Mouse (Mus musculus) kidney, postnatal 0 days (tissue): ENCODE measurements around the gene Mroh2a. TPM values are rescaled to one million over a fixed set of nuclear protein-coding genes. Genes with fewer than 3 reads are reported as not detected.

Experiments used
- ATAC-seq: fragments of 200-750 bp; cut with Nextera tagmentation; replicated peaks from 2 replicates; pipeline ENCODE4 v1.8.0; 2017; ENCODE audit warnings: low read depth, moderate number of reproducible peaks, moderate TSS enrichment, moderate library complexity; ENCODE audit not compliant: low FRiP score
- DNase-seq: peaks from one replicate; pipeline ENCODE4 v3.0.0-alpha.2; 2016; ENCODE audit warnings: low spot score
- H3K27ac ChIP-seq: fragments of 300-500 bp; sonication (generic); 2 replicates; pipeline ENCODE4 v1.5.1; 2014; ENCODE audit warnings: mild to moderate bottlenecking
- H3K27me3 ChIP-seq: fragments of 300-500 bp; sonication (generic); 2 replicates; pipeline ENCODE4 v1.6.1; 2014; ENCODE audit warnings: low read length, mixed read lengths; ENCODE audit not compliant: insufficient read depth
- H3K36me3 ChIP-seq: fragments of 300-500 bp; sonication (generic); 2 replicates; pipeline ENCODE4 v1.6.1; 2014; ENCODE audit warnings: low read length, mixed read lengths; ENCODE audit not compliant: insufficient read depth
- H3K4me1 ChIP-seq: fragments of 300-500 bp; sonication (generic); replicated peaks from 2 replicates; pipeline ENCODE4 v1.6.1; 2014; ENCODE audit warnings: antibody characterized with exemption, low read length, mixed read lengths; ENCODE audit not compliant: insufficient read depth
- H3K4me2 ChIP-seq: fragments of 300-500 bp; sonication (generic); 2 replicates; pipeline ENCODE4 v1.6.1; 2014; ENCODE audit warnings: mild to moderate bottlenecking, low read length, moderate library complexity, mixed read lengths
- H3K4me3 ChIP-seq: fragments of 300-500 bp; sonication (generic); replicated peaks from 2 replicates; pipeline ENCODE4 v1.5.1; 2014; ENCODE audit warnings: low read depth, low read length
- H3K9ac ChIP-seq: fragments of 300-500 bp; sonication (generic); 2 replicates; pipeline ENCODE4 v1.6.1; 2014; ENCODE audit warnings: low read depth, low read length
- H3K9me3 ChIP-seq: fragments of 300-500 bp; sonication (generic); replicated peaks from 2 replicates; pipeline ENCODE4 v1.6.1; 2016; ENCODE audit warnings: low read length, inconsistent platforms, mixed read lengths
- CTCF ChIP-seq: IDR thresholded peaks from 2 replicates; pipeline ENCODE4 v1.5.1; 2016; ENCODE audit warnings: antibody characterized with exemption, low read depth, mild to moderate bottlenecking, moderate library complexity
- whole genome bisulfite sequencing: fragments of 180-500 bp; shearing (Covaris S2); extraction: QIAGEN DNeasy Blood & Tissue Kit; methylation state at CpG from one replicate; pipeline ENCODE4 v1.1.7; 2014; 5-methylcytosine and 5-hydroxymethylcytosine counted together
- polyA plus RNA-seq: library from polyadenylated mRNA; unstranded; fragments of >200 nt; fragmentation: Nextera tagmentation; extraction: Ambion mirVana; gene quantifications from 2 replicates; pipeline ENCODE4 v1.2.1, GENCODE M21; 2015

Gene Mroh2a
- polyA plus RNA-seq, 1 experiment from 2014 or later: 0.66 TPM

DNA sequence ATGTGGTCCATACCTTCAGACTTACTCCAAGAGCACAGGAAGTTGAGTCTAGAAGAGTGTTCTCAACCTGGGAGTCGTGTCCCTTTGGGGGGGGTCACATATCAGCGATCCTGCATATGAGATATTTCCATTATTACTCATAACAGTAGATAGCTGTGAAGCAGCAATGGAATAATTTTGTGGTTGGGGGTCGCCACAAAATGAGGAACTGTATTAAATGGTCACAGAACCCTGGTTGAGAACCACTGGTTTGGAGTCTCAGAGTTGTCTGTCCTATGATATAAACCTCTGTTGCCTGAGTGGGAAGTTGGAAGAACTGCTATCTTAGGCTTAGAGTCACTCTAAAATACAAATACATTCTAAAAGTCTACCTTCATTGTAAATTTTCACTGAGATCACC is 83.1 kb downstream of the Mroh2a start:
- TF ChIP-seq CTCF: no peak
- no peak overlapping the region for H3K4me3 ChIP-seq
- no peak overlapping the region for H3K27ac ChIP-seq
- no peak for DNase-seq
- H3K27me3 ChIP-seq: no peaks in the 10 kb centered on the region
- peak; percentile 42; the same call in 1 of the 2 replicates for ATAC-seq
- H3K9me3 ChIP-seq: peaks cover 29% of the 10 kb centered on the region
- H3K4me2 ChIP-seq: no peak overlapping the region
- 53% methylated on average over 3 of the region's 3 CpGs for WGBS
- H3K36me3 ChIP-seq: no peaks in the 10 kb centered on the region
- H3K9ac ChIP-seq: no peak overlapping the region
- no peaks in the 10 kb centered on the region for H3K4me1 ChIP-seq

DNA sequence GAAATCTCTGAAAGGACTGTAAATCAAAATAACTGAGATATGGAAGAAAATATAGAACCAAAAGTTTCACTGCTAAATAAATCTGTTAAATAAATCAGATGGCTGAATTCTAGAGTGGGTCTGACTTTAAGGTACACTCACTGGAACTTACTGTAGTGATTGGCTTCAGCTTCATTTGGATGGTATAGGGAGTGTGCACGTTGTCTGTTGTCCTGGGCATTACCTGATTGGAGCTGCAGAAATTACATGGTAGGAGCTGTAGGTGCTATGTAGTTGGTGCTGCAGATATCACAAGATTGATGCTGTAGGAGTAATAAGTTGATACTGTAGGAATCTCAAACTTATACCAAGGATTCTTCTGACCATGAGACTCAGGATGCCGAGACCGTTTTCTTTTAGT is 83.6 kb downstream of the Mroh2a start:
- no peak for TF ChIP-seq CTCF
- WGBS: 65% methylated on average over 3 of the region's 3 CpGs
- Histone ChIP-seq H3K4me2 (no peak overlapping the region), H3K36me3 (no peaks in the 10 kb centered on the region), H3K4me3 (no peak overlapping the region), H3K27me3 (no peaks in the 10 kb centered on the region), H3K27ac (no peak overlapping the region), H3K9me3 (peaks cover 24% of the 10 kb centered on the region), H3K4me1 (no peaks in the 10 kb centered on the region), H3K9ac (no peak overlapping the region)
- ATAC-seq (0 out of 2 replicates have a peak, but pooled peaks have one; percentile 31), DNase-seq (peak; percentile 13)

Other genes with a start within 250 kb of the Mroh2a start
- gene Usp40, start 218.4 kb upstream of the Mroh2a start, polyA plus RNA-seq: 18.7 and 22.6 TPM in 2 replicates
- gene Ugt1a10, start 171.6 kb upstream of the Mroh2a start, polyA plus RNA-seq: 52.3 and 54.5 TPM in 2 replicates
- gene Ugt1a9, start 156.2 kb upstream of the Mroh2a start, polyA plus RNA-seq: 8.4 and 9.3 TPM in 2 replicates
- 0.05 TPM in 1 of 2 replicates, not detected in the other for gene Ugt1a8, start 139.2 kb upstream of the Mroh2a start, polyA plus RNA-seq
- gene Ugt1a7c, start 131.9 kb upstream of the Mroh2a start, polyA plus RNA-seq: 10.7 and 12.1 TPM in 2 replicates
- gene Ugt1a6b, start 123.7 kb upstream of the Mroh2a start, polyA plus RNA-seq: 0.55 and 0.65 TPM in 2 replicates
- gene Ugt1a6a, start 92.2 kb upstream of the Mroh2a start, polyA plus RNA-seq: 8.2 and 9.3 TPM in 2 replicates
- gene Ugt1a5, start 61.0 kb upstream of the Mroh2a start, polyA plus RNA-seq: 0.06 TPM in 1 of 2 replicates, not detected in the other
- gene Ugt1a2, start 26.4 kb upstream of the Mroh2a start, polyA plus RNA-seq: 176 and 217 TPM in 2 replicates
- 11.7 and 13.6 TPM in 2 replicates for gene Dnajb3, start 21.2 kb upstream of the Mroh2a start, polyA plus RNA-seq
- 4.8 and 6.2 TPM in 2 replicates for gene Ugt1a1, start 15.0 kb upstream of the Mroh2a start, polyA plus RNA-seq
- 56.3 and 62.7 TPM in 2 replicates for gene Hjurp, start 50.6 kb downstream of the Mroh2a start, polyA plus RNA-seq
- gene Trpm8, start 50.7 kb downstream of the Mroh2a start, polyA plus RNA-seq: not detected in 2 replicates
- gene Spp2, start 180.0 kb downstream of the Mroh2a start, polyA plus RNA-seq: 531 and 571 TPM in 2 replicates